Mouse (Mus musculus): ENCODE data around the gene Car4.

Car4 gene

DNA sequence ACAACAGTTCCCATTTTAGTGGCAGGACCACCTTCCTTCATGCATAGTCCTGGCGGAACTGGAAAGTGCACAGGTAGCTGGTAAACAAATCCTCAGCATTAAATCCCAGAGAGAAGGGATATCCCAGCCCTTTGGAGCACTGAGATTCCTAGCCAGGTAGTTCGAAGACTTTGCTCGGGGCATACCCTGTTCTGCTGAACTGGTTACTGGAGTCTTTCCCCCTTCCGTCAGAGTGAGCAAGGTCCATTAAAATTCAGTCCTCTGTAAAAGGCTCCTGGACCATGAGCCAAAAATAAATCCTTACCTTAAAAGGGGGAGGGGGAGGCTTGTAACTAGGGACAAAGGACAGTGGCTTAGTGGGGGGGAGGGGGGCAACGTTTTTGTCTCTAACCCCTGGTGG lies 1.6 kb downstream of the Car4 start:
- no peak for DNase-seq

GRCm38 (mm10) chr11:84959701-84960181 lies 2.2 kb downstream of the Car4 start:
- no peak for DNase-seq

GRCm38 (mm10) chr11:84960291-84960690 lies 2.7 kb downstream of the Car4 start:
- no peak for DNase-seq

DNA sequence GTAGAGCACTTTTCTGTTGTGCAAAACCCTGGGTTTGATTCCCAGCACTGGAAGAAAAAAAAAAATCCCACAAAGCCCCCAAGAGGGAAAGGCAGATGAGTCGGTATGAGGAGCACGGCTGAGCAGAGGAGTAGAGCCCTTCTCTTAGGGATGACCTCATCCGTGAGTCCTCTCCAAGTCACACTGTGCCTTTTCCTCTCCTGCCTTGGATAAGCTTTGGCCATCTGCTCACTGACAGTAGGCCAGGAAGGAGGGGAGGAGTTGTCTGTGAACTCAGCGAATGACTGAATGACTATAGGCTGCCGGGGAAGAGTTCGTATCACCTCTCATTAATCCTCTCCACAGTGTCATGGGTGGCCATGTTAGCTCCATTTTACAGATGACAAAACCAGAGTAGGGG lies 3.2 kb downstream of the Car4 start:
- DNase-seq: no peak

DNA sequence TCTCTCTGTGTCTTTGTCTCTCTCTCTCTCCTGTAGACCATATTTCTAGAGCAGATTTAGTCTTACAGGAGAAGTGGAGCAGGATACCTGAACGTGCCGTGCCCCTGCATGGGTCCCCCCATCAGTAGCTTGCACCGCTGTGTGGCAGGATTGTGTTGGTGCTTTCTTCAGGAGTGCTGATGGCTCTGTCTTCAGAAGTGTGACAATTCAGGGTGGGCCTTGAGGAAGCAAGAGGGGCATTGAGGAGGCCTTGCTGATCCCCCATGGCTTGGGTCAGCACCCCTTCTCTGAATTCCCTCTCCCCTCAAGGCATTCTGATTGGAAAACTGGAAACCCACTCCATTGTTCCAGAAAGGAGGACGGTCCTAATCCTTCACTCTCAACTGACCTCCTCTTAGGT lies 4.0 kb downstream of the Car4 start:
- DNase-seq: no peak

DNA sequence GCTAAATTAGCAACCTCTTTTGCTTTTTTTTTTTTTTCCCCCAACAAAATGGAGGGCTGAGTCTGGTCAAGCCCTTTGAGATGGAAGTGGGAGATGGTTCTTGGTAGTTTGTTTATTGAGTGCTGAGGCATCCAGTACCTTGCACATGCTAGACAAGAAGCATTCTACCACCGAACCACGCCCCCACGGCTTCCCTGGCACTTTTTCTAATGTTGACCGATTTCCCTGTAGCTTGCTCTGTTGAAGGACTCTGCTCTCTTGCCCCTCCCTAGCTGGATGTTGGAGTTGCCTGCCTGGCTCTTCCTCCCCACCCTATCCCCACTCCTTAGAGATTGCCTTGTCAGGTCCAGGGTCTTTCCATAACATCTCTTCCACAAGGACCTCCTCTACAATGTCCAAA lies 5.0 kb downstream of the Car4 start:
- DNase-seq: no peak

DNA sequence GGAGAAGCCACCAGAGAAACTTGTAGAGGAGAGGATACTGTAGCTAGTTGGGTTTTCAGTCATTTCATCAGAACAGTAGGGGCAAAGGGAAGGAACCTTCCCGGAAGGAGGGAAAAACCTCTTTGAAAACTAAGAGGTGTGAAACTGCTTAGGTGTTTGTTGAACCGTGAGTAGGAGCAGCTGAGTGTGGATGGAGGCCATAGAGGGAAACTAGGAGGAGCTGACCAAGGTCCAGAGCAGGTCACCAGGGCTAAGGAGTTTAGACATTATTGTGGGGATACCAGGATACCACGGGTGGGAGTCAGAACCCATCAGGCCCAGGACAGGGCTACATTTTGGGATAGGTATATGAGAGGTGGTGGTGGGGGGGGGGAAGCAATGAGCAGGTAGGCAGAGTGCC lies 6.0 kb downstream of the Car4 start:
- DNase-seq: no peak

DNA sequence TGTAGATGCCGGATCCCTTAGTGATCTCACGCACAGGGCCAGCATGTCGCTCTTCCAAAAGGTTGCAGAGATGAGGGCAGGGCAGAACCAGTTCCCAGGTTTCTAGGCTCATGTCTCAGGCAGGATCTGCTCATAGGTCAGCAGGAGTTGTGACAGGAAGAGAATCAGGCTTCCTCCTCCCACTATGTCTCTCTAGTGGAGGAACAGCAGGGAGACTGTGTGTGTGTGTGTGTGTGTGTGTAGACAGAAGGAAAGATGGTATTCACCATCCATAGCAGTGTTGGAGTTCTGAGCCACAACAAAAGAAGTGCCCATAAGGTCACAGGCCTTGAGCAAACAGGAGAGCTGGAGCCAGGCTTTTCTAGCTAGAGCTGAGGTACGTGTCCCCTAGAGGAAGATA lies 9.1 kb downstream of the Car4 start:
- no peak for DNase-seq

- no peak for DNase-seq
Measured at GRCm38 (mm10) chr11:84967113-84967512, 9.5 kb downstream of the Car4 start.

DNA sequence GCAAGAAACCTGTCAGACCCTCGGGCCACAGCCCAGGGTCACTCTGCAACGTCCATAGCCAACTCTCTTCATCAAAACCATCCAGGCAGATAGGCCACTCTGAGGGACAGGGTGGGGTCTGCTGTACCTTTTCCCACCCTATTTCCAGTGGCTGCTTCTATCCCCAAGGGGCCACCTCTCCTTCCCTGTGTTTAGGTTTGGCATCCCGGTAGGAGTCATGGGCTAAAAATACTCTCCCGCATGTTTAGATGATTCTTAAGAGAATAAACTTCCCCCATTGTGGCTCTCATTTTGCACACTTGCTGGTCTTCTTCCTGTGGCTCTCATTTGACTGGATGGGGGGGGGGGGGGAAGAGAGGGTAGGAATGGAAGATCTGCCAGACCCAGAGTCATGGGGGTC lies 10.7 kb downstream of the Car4 start:
- no peak for DNase-seq

- DNase-seq: no peak
Measured at GRCm38 (mm10) chr11:84968775-84969174, 11.2 kb downstream of the Car4 start.

DNA sequence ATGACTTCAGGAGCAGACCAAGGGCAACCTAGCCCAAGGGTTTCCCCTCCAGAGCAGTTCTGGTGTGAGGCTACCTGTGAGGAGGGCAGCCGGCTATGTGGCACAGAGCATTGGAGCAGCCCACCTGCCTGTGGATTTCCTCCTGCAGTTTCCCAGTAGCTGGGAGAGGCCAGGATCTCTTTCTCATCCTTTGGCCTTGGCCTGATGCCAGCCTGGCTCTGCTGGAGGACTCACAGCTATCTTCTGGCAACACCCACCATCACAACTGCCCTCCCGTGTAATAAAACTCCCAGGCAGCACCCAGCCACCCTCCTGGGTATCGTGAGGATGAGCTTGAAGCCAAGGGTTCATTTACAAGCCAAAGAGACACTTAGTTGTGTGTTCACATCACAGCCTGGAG lies 14.5 kb downstream of the Car4 start:
- DNase-seq: no peak

GRCm38 (mm10) chr11:84973661-84974060 lies 16.1 kb downstream of the Car4 start:
- no peak for DNase-seq

- DNase-seq: no peak
Measured at GRCm38 (mm10) chr11:84974582-84974981, 17.0 kb downstream of the Car4 start.

DNA sequence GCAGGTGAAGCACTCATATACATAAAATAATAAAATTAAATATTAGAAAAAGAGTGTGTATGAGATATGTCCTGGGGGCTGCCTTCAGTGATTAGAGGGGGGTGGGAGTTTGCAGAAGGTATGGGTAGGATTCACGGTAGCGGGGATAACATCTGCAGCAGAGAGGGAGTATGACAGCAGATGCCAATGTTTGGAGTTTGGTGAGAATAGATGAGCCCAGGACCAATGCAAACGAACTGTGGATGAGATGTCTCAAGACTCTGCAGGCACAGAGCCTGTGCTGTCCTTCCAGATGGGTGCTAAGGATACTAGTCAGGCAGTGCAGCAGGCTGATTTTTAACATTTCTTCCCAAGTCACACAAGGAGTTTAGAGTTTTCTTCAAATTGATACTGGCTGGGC lies 19.1 kb downstream of the Car4 start:
- DNase-seq: no peak

GRCm38 (mm10) chr11:84977385-84977952 lies 19.9 kb downstream of the Car4 start:
- no peak for DNase-seq

DNA sequence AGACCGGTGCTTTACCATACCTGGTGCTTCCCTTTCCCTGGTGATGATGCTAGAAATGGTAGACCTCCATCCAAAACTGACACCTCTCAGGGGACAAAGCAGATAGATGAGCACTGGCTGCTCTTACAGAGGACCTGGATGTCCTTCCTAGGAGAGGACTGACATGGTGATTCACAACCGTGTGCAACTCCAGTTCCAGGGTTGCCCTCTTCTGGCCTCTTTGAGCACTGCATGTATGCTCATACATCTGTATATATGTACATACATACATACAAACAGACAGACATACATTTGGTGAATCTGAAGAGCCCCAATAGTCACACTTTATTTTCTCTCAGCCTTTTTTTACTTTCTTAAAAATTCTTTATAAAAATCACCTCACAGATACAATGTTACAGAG lies 20.5 kb downstream of the Car4 start:
- DNase-seq: peak; percentile 51

- no peak for DNase-seq
Measured at GRCm38 (mm10) chr11:84979351-84979750, 21.8 kb downstream of the Car4 start.

GRCm38 (mm10) chr11:84980697-84981096 lies 23.1 kb downstream of the Car4 start:
- no peak for DNase-seq

DNA sequence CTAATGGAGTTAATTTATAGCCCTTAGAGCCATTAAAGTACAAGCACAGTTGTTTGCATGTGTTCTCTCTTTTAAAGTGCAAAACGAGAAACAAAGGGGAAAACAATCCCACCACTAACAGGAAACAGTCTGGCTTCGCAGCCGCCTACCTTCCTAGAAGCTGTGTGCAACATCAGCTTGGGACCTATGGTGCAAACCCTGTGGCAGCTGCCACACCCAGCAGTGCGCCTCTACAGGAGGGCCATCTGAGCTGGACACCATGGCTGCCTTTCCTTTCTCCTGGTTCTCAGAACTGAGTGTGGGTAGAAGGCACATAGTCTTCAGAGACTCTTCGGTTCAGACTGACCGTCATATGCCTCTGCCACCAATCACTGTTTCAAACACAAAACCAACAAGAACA lies 27.8 kb downstream of the Car4 start:
- no peak for DNase-seq

- no peak for DNase-seq
Measured at GRCm38 (mm10) chr11:84988341-84988919, 30.8 kb downstream of the Car4 start.

DNA sequence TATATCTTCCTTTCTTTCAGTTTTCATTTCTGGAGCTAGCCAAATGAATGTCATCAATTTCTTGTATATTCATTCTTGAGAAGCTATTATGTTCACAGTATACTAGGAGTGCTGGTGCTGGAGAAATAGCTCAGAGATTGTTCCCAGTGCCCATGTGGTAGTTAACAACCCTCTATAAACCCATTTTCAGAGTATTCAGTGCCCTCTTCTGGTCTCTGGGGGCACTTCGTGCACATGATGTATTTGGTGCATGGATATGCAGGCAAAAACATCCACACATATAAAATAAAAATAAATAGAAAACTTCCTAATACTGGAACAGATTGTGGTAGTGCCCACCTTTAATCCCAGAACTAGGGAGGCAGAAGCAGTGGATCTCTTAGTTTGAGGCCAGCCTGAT lies 35.4 kb downstream of the Car4 start:
- no peak for DNase-seq

DNA sequence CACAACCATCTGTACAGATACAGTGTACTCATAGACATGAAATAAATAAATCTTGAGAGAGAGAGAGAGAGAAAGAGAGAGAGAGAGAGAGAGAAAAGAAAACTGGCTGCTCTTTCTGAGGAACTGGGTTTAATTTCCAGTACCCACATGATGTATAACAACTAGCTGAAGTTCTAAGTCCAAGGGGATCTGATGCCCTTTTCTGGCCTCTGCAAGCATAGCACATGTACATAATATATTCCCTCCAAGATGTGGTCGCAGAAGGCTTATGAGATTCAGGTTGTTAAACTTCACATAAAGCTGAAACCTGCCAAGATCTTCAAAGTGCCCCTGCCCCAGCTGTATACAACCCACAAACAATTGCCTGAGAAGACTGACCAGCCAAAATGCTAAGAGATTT lies 37.7 kb downstream of the Car4 start:
- DNase-seq: no peak

DNA sequence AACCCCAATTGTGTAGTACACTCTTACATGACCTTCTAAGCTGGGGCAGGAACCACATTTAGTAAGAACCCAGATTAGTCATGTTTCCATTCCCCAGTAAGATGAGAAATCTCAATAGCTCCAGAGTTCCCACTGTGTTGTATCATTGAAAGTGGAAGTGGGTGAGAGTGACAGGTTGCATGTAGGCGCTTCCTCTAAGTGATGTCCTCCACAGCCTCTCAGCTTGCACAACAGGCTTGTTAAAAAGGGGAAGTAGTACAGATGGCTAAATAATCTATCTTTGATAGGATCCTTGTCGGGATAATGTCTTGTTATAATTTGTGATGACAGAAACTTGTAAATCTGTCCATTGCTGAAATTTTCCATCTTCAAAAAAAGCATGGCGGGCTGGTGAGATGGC lies 46.0 kb downstream of the Car4 start:
- DNase-seq: no peak

- DNase-seq: no peak
Measured at GRCm38 (mm10) chr11:85013121-85013520, 55.5 kb downstream of the Car4 start.

Data from liver (tissue).